Mouse (Mus musculus) liver, embryonic 15.5 days (tissue): ENCODE measurements around the gene Slc8a3. TPM values are rescaled to one million over a fixed set of nuclear protein-coding genes. Genes with fewer than 3 reads are reported as not detected.

Source experiments
- ATAC-seq: fragments of 200-750 bp; cut with Nextera tagmentation; 2 replicates; pipeline ENCODE4 v1.8.0; 2017; ENCODE audit warnings: moderate number of reproducible peaks, mild to moderate bottlenecking, moderate library complexity; ENCODE audit not compliant: insufficient read depth
- H3K27ac ChIP-seq: fragments of 300-500 bp; sonication (generic); replicated peaks from 2 replicates; pipeline ENCODE4 v1.5.1; 2015; ENCODE audit warnings: mild to moderate bottlenecking, inconsistent platforms
- H3K27me3 ChIP-seq: fragments of 300-500 bp; sonication (generic); 2 replicates; pipeline ENCODE4 v1.6.1; 2015; ENCODE audit warnings: mild to moderate bottlenecking, inconsistent platforms
- H3K36me3 ChIP-seq: fragments of 300-500 bp; sonication (generic); replicated peaks from 2 replicates; pipeline ENCODE4 v1.6.1; 2015; ENCODE audit warnings: moderate library complexity, mild to moderate bottlenecking, inconsistent platforms
- H3K4me1 ChIP-seq: fragments of 300-500 bp; sonication (generic); replicated peaks from 2 replicates; pipeline ENCODE4 v1.6.1; 2015; ENCODE audit warnings: inconsistent platforms
- H3K4me2 ChIP-seq: fragments of 300-500 bp; sonication (generic); 2 replicates; pipeline ENCODE4 v1.6.1; 2015; ENCODE audit warnings: moderate library complexity, mild to moderate bottlenecking, inconsistent platforms
- H3K4me3 ChIP-seq: fragments of 300-500 bp; sonication (generic); replicated peaks from 2 replicates; pipeline ENCODE4 v1.5.1; 2015; ENCODE audit warnings: mild to moderate bottlenecking, inconsistent platforms
- H3K9ac ChIP-seq: fragments of 300-500 bp; sonication (generic); 2 replicates; pipeline ENCODE4 v1.6.1; 2015; ENCODE audit warnings: moderate library complexity, mild to moderate bottlenecking, inconsistent platforms
- H3K9me3 ChIP-seq: fragments of 300-500 bp; sonication (generic); replicated peaks from 2 replicates; pipeline ENCODE4 v1.6.1; 2016; ENCODE audit warnings: inconsistent platforms
- WGBS: fragments of 180-500 bp; shearing (Covaris S2); methylation state at CpG from one replicate; pipeline ENCODE4 v1.1.7; 2015; ENCODE audit warnings: mixed read lengths; ENCODE audit not compliant: insufficient replicate concordance; 5-methylcytosine and 5-hydroxymethylcytosine counted together
- polyA plus RNA-seq: library from polyadenylated mRNA; unstranded; fragments of >200 nt; fragmentation: Nextera tagmentation; extraction: Ambion mirVana; gene quantifications from 2 replicates; pipeline ENCODE4 v1.2.1, GENCODE M21; 2015

Slc8a3 gene
- polyA plus RNA-seq, 1 experiment from 2014 or later = 0.02 TPM

GRCm38 (mm10) chr12:81237158-81237557 lies 95.8 kb downstream of the Slc8a3 start:
- Histone ChIP-seq H3K36me3 (no peaks in the 10 kb centered on the region), H3K9ac (no peak overlapping the region), H3K4me3 (no peak overlapping the region), H3K4me2 (no peak overlapping the region), H3K27ac (no peak overlapping the region), H3K4me1 (no peaks in the 10 kb centered on the region), H3K9me3 (no peaks in the 10 kb centered on the region), H3K27me3 (no peaks in the 10 kb centered on the region)
- 61% methylated on average over 1 of the region's 1 CpGs for WGBS
- ATAC-seq = no peak

GRCm38 (mm10) chr12:81235456-81236330 lies 97.3 kb downstream of the Slc8a3 start:
- Histone ChIP-seq H3K4me1 (no peaks in the 10 kb centered on the region), H3K4me2 (no peak overlapping the region), H3K27ac (no peak overlapping the region), H3K27me3 (no peaks in the 10 kb centered on the region), H3K9me3 (no peaks in the 10 kb centered on the region), H3K9ac (no peak overlapping the region), H3K36me3 (no peaks in the 10 kb centered on the region), H3K4me3 (no peak overlapping the region)
- ATAC-seq = no peak
- 63% methylated on average over 10 of the region's 10 CpGs for WGBS

- H3K4me1 ChIP-seq = no peaks in the 10 kb centered on the region
- H3K36me3 ChIP-seq = no peaks in the 10 kb centered on the region
- H3K9me3 ChIP-seq = no peaks in the 10 kb centered on the region
- H3K27ac ChIP-seq = no peak overlapping the region
- no peak overlapping the region for H3K4me2 ChIP-seq
- no peak overlapping the region for H3K9ac ChIP-seq
- 47% methylated on average over 1 of the region's 1 CpGs for WGBS
- no peak for ATAC-seq
- H3K4me3 ChIP-seq = no peak overlapping the region
- no peaks in the 10 kb centered on the region for H3K27me3 ChIP-seq
These were observed 99.1 kb downstream of the Slc8a3 start for GRCm38 (mm10) chr12:81233746-81234380.

GRCm38 (mm10) chr12:81227767-81228460 lies 105.1 kb downstream of the Slc8a3 start:
- Histone ChIP-seq H3K27ac (no peak overlapping the region), H3K27me3 (no peaks in the 10 kb centered on the region), H3K4me2 (no peak overlapping the region), H3K36me3 (no peaks in the 10 kb centered on the region), H3K9ac (no peak overlapping the region), H3K9me3 (no peaks in the 10 kb centered on the region), H3K4me3 (no peak overlapping the region), H3K4me1 (no peaks in the 10 kb centered on the region)
- ATAC-seq = no peak
- 64% methylated on average over 5 of the region's 5 CpGs for WGBS

- Histone ChIP-seq H3K4me1 (no peaks in the 10 kb centered on the region), H3K4me3 (no peak overlapping the region), H3K27ac (no peak overlapping the region), H3K9me3 (no peaks in the 10 kb centered on the region), H3K4me2 (no peak overlapping the region), H3K27me3 (no peaks in the 10 kb centered on the region), H3K36me3 (no peaks in the 10 kb centered on the region), H3K9ac (no peak overlapping the region)
- 54% methylated on average over 3 of the region's 3 CpGs for WGBS
- ATAC-seq = no peak
These were observed 106.4 kb downstream of the Slc8a3 start for GRCm38 (mm10) chr12:81226590-81226989.

- Histone ChIP-seq H3K27me3 (no peaks in the 10 kb centered on the region), H3K36me3 (no peaks in the 10 kb centered on the region), H3K4me2 (no peak overlapping the region), H3K4me1 (no peaks in the 10 kb centered on the region), H3K9me3 (no peaks in the 10 kb centered on the region), H3K4me3 (no peak overlapping the region), H3K27ac (no peak overlapping the region), H3K9ac (no peak overlapping the region)
- 41% methylated on average over 6 of the region's 6 CpGs for WGBS
- no peak for ATAC-seq
These were observed 106.9 kb downstream of the Slc8a3 start for GRCm38 (mm10) chr12:81225966-81226577.

GRCm38 (mm10) chr12:81224843-81225242 lies 108.1 kb downstream of the Slc8a3 start:
- H3K27me3 ChIP-seq = no peaks in the 10 kb centered on the region
- H3K36me3 ChIP-seq = no peaks in the 10 kb centered on the region
- no peak overlapping the region for H3K27ac ChIP-seq
- no peaks in the 10 kb centered on the region for H3K9me3 ChIP-seq
- no peaks in the 10 kb centered on the region for H3K4me1 ChIP-seq
- H3K9ac ChIP-seq = no peak overlapping the region
- no peak overlapping the region for H3K4me2 ChIP-seq
- no peak overlapping the region for H3K4me3 ChIP-seq
- ATAC-seq = no peak
- 57% methylated on average over 2 of the region's 2 CpGs for WGBS

GRCm38 (mm10) chr12:81223276-81223675 lies 109.7 kb downstream of the Slc8a3 start:
- WGBS = 34% methylated on average over 2 of the region's 2 CpGs
- Histone ChIP-seq H3K4me2 (no peak overlapping the region), H3K27ac (no peak overlapping the region), H3K27me3 (no peaks in the 10 kb centered on the region), H3K9me3 (no peaks in the 10 kb centered on the region), H3K9ac (no peak overlapping the region), H3K36me3 (no peaks in the 10 kb centered on the region), H3K4me1 (no peaks in the 10 kb centered on the region), H3K4me3 (no peak overlapping the region)
- ATAC-seq = no peak

- H3K9me3 ChIP-seq = no peaks in the 10 kb centered on the region
- no peak overlapping the region for H3K4me2 ChIP-seq
- no peak for ATAC-seq
- no peaks in the 10 kb centered on the region for H3K27me3 ChIP-seq
- H3K4me1 ChIP-seq = no peaks in the 10 kb centered on the region
- H3K27ac ChIP-seq = no peak overlapping the region
- no peaks in the 10 kb centered on the region for H3K36me3 ChIP-seq
- H3K4me3 ChIP-seq = no peak overlapping the region
- WGBS = 54% methylated on average over 4 of the region's 4 CpGs
- no peak overlapping the region for H3K9ac ChIP-seq
These were observed 113.6 kb downstream of the Slc8a3 start for GRCm38 (mm10) chr12:81219339-81219738.

- H3K4me1 ChIP-seq = no peaks in the 10 kb centered on the region
- 31% methylated on average over 2 of the region's 2 CpGs for WGBS
- ATAC-seq = no peak
These were observed 124.4 kb downstream of the Slc8a3 start for GRCm38 (mm10) chr12:81208559-81208958.

More at GRCm38 (mm10) chr12:81208559-81208958, 124.4 kb downstream of the Slc8a3 start:
- no peaks in the 10 kb centered on the region for H3K27me3 ChIP-seq
- no peak overlapping the region for H3K4me3 ChIP-seq
- no peak overlapping the region for H3K27ac ChIP-seq
- no peak overlapping the region for H3K9ac ChIP-seq
- no peaks in the 10 kb centered on the region for H3K9me3 ChIP-seq
- no peak overlapping the region for H3K4me2 ChIP-seq
- H3K36me3 ChIP-seq = no peaks in the 10 kb centered on the region
